Mouse (Mus musculus) E14TG2a.4 (cell line): ENCODE measurements around the gene Tiam1.

Source experiments
- CTCF ChIP-seq: conservative IDR thresholded peaks from 2 replicates; pipeline ENCODE4 v1.5.1; 2014; ENCODE audit warnings: low read length
- NANOG ChIP-seq: IDR thresholded peaks from 2 replicates; pipeline ENCODE4 v1.6.1; 2014; ENCODE audit warnings: borderline replicate concordance, low read length, mixed read lengths
- POU5F1 ChIP-seq: IDR thresholded peaks from 2 replicates; pipeline ENCODE4 v1.6.1; 2014; ENCODE audit warnings: low read length, borderline replicate concordance

- no peak for TF ChIP-seq CTCF
- no peak for TF ChIP-seq NANOG
- no peak for TF ChIP-seq POU5F1
Measured at GRCm38 (mm10) chr16:89837096-89837495, 306.5 kb downstream of the Tiam1 start.
